Mouse (Mus musculus): Measurements from ENCODE around the gene Nedd9. TPM values are rescaled to one million over a fixed set of nuclear protein-coding genes. Genes with fewer than 3 reads are reported as not detected.

Nedd9 gene
- polyA plus RNA-seq, 1 experiment from 2014 or later, result 22.9 TPM

DNA sequence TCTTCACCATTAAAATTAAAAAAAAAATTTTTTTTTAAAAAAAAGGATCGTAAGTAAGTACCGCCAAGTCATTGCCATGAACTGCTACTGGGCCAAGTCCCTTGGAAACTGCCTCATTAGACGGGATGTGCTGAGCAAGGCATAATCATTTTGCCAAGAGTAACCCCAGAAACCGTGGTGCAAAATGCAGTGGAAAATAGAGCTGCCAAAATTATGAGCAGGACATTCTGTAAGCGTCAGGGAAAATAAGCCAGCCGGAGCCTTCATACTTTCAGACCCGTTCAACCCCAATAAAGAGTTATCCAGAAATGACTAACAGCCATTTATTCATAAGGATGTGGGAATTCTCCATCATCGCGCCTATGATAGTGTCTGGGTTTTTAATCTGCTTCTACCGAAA is 129.2 kb downstream of the Nedd9 start:
- peak overlapping the region; percentile 90 to 92 for H3K27ac ChIP-seq (replicated peaks in 1 of 2; ENCODE audit: control insufficient read depth in 1 of 2, insufficient read depth in 1 of 2, low read depth in 2 of 2, low read length in 2 of 2)
- peak overlapping the region; percentile 77 for H3K4me2 ChIP-seq (ENCODE audit: low read length)
- no peaks in the 10 kb centered on the region for H3K27me3 ChIP-seq (ENCODE audit: control insufficient read depth, insufficient read depth, low read length)
- ATAC-seq (ENCODE audit: insufficient number of reproducible peaks, insufficient read depth, low FRiP score, low read depth), result no peak
- peak overlapping the region; percentile 63 to 69 for H3K4me3 ChIP-seq (ENCODE audit: control insufficient read depth in 1 of 2, insufficient read depth in 1 of 2, low read depth in 1 of 2, low read length in 2 of 2)
- H3K9me3 ChIP-seq (ENCODE audit: control insufficient read depth, low read length), result no peaks in the 10 kb centered on the region
- H3K9ac ChIP-seq (ENCODE audit: low read length), result peak overlapping the region; percentile 82
- H3K36me3 ChIP-seq (ENCODE audit: control insufficient read depth, insufficient read depth, low read length), result no peaks in the 10 kb centered on the region
- WGBS, result 20% methylated on average over 10 of the region's 10 CpGs
- H3K4me1 ChIP-seq (ENCODE audit: control insufficient read depth in 2 of 2, insufficient read depth in 2 of 2, low read length in 2 of 2), result peaks cover 7 to 40% of the 10 kb centered on the region in 2 experiments

DNA sequence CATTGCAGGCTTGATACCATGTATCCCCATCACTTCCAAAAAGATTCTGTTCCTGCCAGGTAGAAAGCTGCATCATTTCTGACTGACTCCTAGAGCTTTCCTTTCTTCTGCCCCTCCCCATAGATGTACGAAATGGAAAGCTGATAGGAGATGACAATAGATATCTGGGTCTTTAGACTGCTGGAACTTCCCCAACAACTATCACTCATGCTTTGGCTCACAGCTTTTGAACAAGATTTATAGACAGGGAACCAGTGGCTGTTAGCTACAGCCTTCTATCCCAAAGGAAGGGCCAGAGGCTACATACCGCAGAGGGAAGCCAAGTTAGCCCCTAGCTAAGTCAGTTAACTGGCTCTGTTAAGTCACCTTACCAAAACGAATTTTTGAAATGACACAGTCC is 129.6 kb downstream of the Nedd9 start:
- H3K9ac ChIP-seq (ENCODE audit: low read length), result peak overlapping the region; percentile 82
- peak overlapping the region; percentile 77 for H3K4me2 ChIP-seq (ENCODE audit: low read length)
- H3K27me3 ChIP-seq (ENCODE audit: control insufficient read depth, insufficient read depth, low read length), result no peaks in the 10 kb centered on the region
- WGBS, result 32% methylated on average over 3 of the region's 3 CpGs
- no peak for ATAC-seq (ENCODE audit: insufficient number of reproducible peaks, insufficient read depth, low FRiP score, low read depth)
- H3K4me1 ChIP-seq (ENCODE audit: control insufficient read depth in 2 of 2, insufficient read depth in 2 of 2, low read length in 2 of 2), result peaks cover 10 to 45% of the 10 kb centered on the region in 2 experiments
- H3K9me3 ChIP-seq (ENCODE audit: control insufficient read depth, low read length), result no peaks in the 10 kb centered on the region
- 0 out of 4 replicates have a peak overlapping the region, but pooled peaks of 1 of the 2 experiments have one; percentile 30 for H3K27ac ChIP-seq (replicated peaks in 1 of 2; ENCODE audit: control insufficient read depth in 1 of 2, insufficient read depth in 1 of 2, low read depth in 2 of 2, low read length in 2 of 2)
- peak overlapping the region; percentile 63 to 69; a peak in 3 of 4 replicates for H3K4me3 ChIP-seq (ENCODE audit: control insufficient read depth in 1 of 2, insufficient read depth in 1 of 2, low read depth in 1 of 2, low read length in 2 of 2)
- H3K36me3 ChIP-seq (ENCODE audit: control insufficient read depth, insufficient read depth, low read length), result no peaks in the 10 kb centered on the region

GRCm38 (mm10) chr13:41357161-41357560 is 130.0 kb downstream of the Nedd9 start:
- Histone ChIP-seq H3K4me2 (ENCODE audit: low read length) (peak overlapping the region; percentile 77), H3K9me3 (ENCODE audit: control insufficient read depth, low read length) (no peaks in the 10 kb centered on the region), H3K27me3 (ENCODE audit: control insufficient read depth, insufficient read depth, low read length) (no peaks in the 10 kb centered on the region), H3K36me3 (ENCODE audit: control insufficient read depth, insufficient read depth, low read length) (no peaks in the 10 kb centered on the region), H3K4me1 (ENCODE audit: control insufficient read depth in 2 of 2, insufficient read depth in 2 of 2, low read length in 2 of 2) (peaks cover 10 to 49% of the 10 kb centered on the region in 2 experiments), H3K9ac (ENCODE audit: low read length) (peak overlapping the region; percentile 82), H3K27ac (replicated peaks in 1 of 2; ENCODE audit: control insufficient read depth in 1 of 2, insufficient read depth in 1 of 2, low read depth in 2 of 2, low read length in 2 of 2) (no peak overlapping the region), H3K4me3 (ENCODE audit: control insufficient read depth in 1 of 2, insufficient read depth in 1 of 2, low read depth in 1 of 2, low read length in 2 of 2) (peak overlapping the region; percentile 63 to 69; a peak in 3 of 4 replicates)
- ATAC-seq (ENCODE audit: insufficient number of reproducible peaks, insufficient read depth, low FRiP score, low read depth), result no peak
- 69% methylated on average over 4 of the region's 4 CpGs for WGBS

GRCm38 (mm10) chr13:41355552-41355951 is 131.6 kb downstream of the Nedd9 start:
- H3K27me3 ChIP-seq (ENCODE audit: control insufficient read depth, insufficient read depth, low read length), result no peaks in the 10 kb centered on the region
- WGBS, result 8% methylated on average over 2 of the region's 2 CpGs
- peaks cover 10 to 52% of the 10 kb centered on the region in 2 experiments for H3K4me1 ChIP-seq (ENCODE audit: control insufficient read depth in 2 of 2, insufficient read depth in 2 of 2, low read length in 2 of 2)
- H3K9me3 ChIP-seq (ENCODE audit: control insufficient read depth, low read length), result no peaks in the 10 kb centered on the region
- H3K4me2 ChIP-seq (ENCODE audit: low read length), result peak overlapping the region; percentile 77
- H3K27ac ChIP-seq (replicated peaks in 1 of 2; ENCODE audit: control insufficient read depth in 1 of 2, insufficient read depth in 1 of 2, low read depth in 2 of 2, low read length in 2 of 2), result no peak overlapping the region
- H3K9ac ChIP-seq (ENCODE audit: low read length), result peak overlapping the region; percentile 39; the same call in 1 of the 2 replicates
- no peaks in the 10 kb centered on the region for H3K36me3 ChIP-seq (ENCODE audit: control insufficient read depth, insufficient read depth, low read length)
- no peak for ATAC-seq (ENCODE audit: insufficient number of reproducible peaks, insufficient read depth, low FRiP score, low read depth)
- peak overlapping the region in 1 of 2 experiments; percentile 63; a peak in 1 of 4 replicates for H3K4me3 ChIP-seq (ENCODE audit: control insufficient read depth in 1 of 2, insufficient read depth in 1 of 2, low read depth in 1 of 2, low read length in 2 of 2)

- no peak overlapping the region for H3K4me3 ChIP-seq (ENCODE audit: control insufficient read depth in 1 of 2, insufficient read depth in 1 of 2, low read depth in 1 of 2, low read length in 2 of 2)
- H3K9ac ChIP-seq (ENCODE audit: low read length), result no peak overlapping the region
- peaks cover 10 to 46% of the 10 kb centered on the region in 2 experiments for H3K4me1 ChIP-seq (ENCODE audit: control insufficient read depth in 2 of 2, insufficient read depth in 2 of 2, low read length in 2 of 2)
- 77% methylated on average over 6 of the region's 6 CpGs for WGBS
- peak overlapping the region; percentile 77 for H3K4me2 ChIP-seq (ENCODE audit: low read length)
- no peak overlapping the region for H3K27ac ChIP-seq (replicated peaks in 1 of 2; ENCODE audit: control insufficient read depth in 1 of 2, insufficient read depth in 1 of 2, low read depth in 2 of 2, low read length in 2 of 2)
- no peaks in the 10 kb centered on the region for H3K36me3 ChIP-seq (ENCODE audit: control insufficient read depth, insufficient read depth, low read length)
- H3K27me3 ChIP-seq (ENCODE audit: control insufficient read depth, insufficient read depth, low read length), result no peaks in the 10 kb centered on the region
- H3K9me3 ChIP-seq (ENCODE audit: control insufficient read depth, low read length), result no peaks in the 10 kb centered on the region
- ATAC-seq (ENCODE audit: insufficient number of reproducible peaks, insufficient read depth, low FRiP score, low read depth), result no peak
These were observed 132.6 kb downstream of the Nedd9 start for GRCm38 (mm10) chr13:41354591-41354990.

GRCm38 (mm10) chr13:41353676-41354075 is 133.5 kb downstream of the Nedd9 start:
- Histone ChIP-seq H3K27ac (replicated peaks in 1 of 2; ENCODE audit: control insufficient read depth in 1 of 2, insufficient read depth in 1 of 2, low read depth in 2 of 2, low read length in 2 of 2) (no peak overlapping the region), H3K9me3 (ENCODE audit: control insufficient read depth, low read length) (no peaks in the 10 kb centered on the region), H3K27me3 (ENCODE audit: control insufficient read depth, insufficient read depth, low read length) (no peaks in the 10 kb centered on the region), H3K36me3 (ENCODE audit: control insufficient read depth, insufficient read depth, low read length) (no peaks in the 10 kb centered on the region), H3K9ac (ENCODE audit: low read length) (no peak overlapping the region), H3K4me3 (ENCODE audit: control insufficient read depth in 1 of 2, insufficient read depth in 1 of 2, low read depth in 1 of 2, low read length in 2 of 2) (no peak overlapping the region), H3K4me1 (ENCODE audit: control insufficient read depth in 2 of 2, insufficient read depth in 2 of 2, low read length in 2 of 2) (peaks cover 10 to 44% of the 10 kb centered on the region in 2 experiments), H3K4me2 (ENCODE audit: low read length) (no peak overlapping the region; the same call in 1 of the 2 replicates)
- 65% methylated on average over 3 of the region's 3 CpGs for WGBS
- no peak for ATAC-seq (ENCODE audit: insufficient number of reproducible peaks, insufficient read depth, low FRiP score, low read depth)

- Histone ChIP-seq H3K4me3 (ENCODE audit: control insufficient read depth in 1 of 2, insufficient read depth in 1 of 2, low read depth in 1 of 2, low read length in 2 of 2) (no peak overlapping the region), H3K36me3 (ENCODE audit: control insufficient read depth, insufficient read depth, low read length) (no peaks in the 10 kb centered on the region), H3K9me3 (ENCODE audit: control insufficient read depth, low read length) (no peaks in the 10 kb centered on the region), H3K9ac (ENCODE audit: low read length) (no peak overlapping the region), H3K4me2 (ENCODE audit: low read length) (no peak overlapping the region), H3K4me1 (ENCODE audit: control insufficient read depth in 2 of 2, insufficient read depth in 2 of 2, low read length in 2 of 2) (peaks cover 10 to 40% of the 10 kb centered on the region in 2 experiments), H3K27me3 (ENCODE audit: control insufficient read depth, insufficient read depth, low read length) (no peaks in the 10 kb centered on the region), H3K27ac (replicated peaks in 1 of 2; ENCODE audit: control insufficient read depth in 1 of 2, insufficient read depth in 1 of 2, low read depth in 2 of 2, low read length in 2 of 2) (no peak overlapping the region)
- WGBS, result 41% methylated on average over 5 of the region's 5 CpGs
- no peak for ATAC-seq (ENCODE audit: insufficient number of reproducible peaks, insufficient read depth, low FRiP score, low read depth)
These were observed 134.8 kb downstream of the Nedd9 start for GRCm38 (mm10) chr13:41352352-41352751.

DNA sequence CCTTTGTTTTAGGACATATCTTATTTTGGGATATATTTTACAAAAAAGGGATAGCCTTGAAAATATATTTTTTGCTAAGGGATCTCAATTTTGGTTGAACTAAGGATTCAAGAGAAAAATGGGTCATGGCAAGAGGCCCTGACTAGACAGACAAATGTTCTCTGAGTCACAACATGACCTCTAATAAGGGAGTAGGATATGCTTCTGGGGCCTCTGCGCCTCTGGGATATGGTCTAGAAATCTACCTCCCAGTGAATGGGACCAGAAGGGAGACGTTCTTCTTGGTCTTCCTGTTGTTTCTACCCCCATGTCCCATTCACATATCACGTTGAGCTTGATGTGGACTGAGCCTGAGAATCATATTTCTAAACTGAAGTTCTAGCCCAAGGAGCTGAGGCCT is 136.6 kb downstream of the Nedd9 start:
- H3K4me2 ChIP-seq (ENCODE audit: low read length), result no peak overlapping the region
- H3K27me3 ChIP-seq (ENCODE audit: control insufficient read depth, insufficient read depth, low read length), result no peaks in the 10 kb centered on the region
- H3K9me3 ChIP-seq (ENCODE audit: control insufficient read depth, low read length), result no peaks in the 10 kb centered on the region
- H3K4me3 ChIP-seq (ENCODE audit: control insufficient read depth in 1 of 2, insufficient read depth in 1 of 2, low read depth in 1 of 2, low read length in 2 of 2), result no peak overlapping the region
- H3K4me1 ChIP-seq (ENCODE audit: control insufficient read depth in 2 of 2, insufficient read depth in 2 of 2, low read length in 2 of 2), result peaks cover 13 to 38% of the 10 kb centered on the region in 2 experiments
- H3K27ac ChIP-seq (replicated peaks in 1 of 2; ENCODE audit: control insufficient read depth in 1 of 2, insufficient read depth in 1 of 2, low read depth in 2 of 2, low read length in 2 of 2), result no peak overlapping the region
- ATAC-seq (ENCODE audit: insufficient number of reproducible peaks, insufficient read depth, low FRiP score, low read depth), result no peak
- no peak overlapping the region for H3K9ac ChIP-seq (ENCODE audit: low read length)
- WGBS, result 83% methylated on average over 3 of the region's 3 CpGs
- no peaks in the 10 kb centered on the region for H3K36me3 ChIP-seq (ENCODE audit: control insufficient read depth, insufficient read depth, low read length)
